Mouse (Mus musculus) NIH3T3 (cell line): Measurements from ENCODE around the gene Tbccd1.
"Not testable (repeated sequence)": the region's sequence is repeated elsewhere in the genome, so short reads cannot be mapped to it uniquely, and the experiment has no call there.

Source experiments
- DNase-seq: peaks from one replicate; pipeline ENCODE4 v3.0.0-alpha.2; 2012; ENCODE audit warnings: low read depth

Tbccd1 gene

DNA sequence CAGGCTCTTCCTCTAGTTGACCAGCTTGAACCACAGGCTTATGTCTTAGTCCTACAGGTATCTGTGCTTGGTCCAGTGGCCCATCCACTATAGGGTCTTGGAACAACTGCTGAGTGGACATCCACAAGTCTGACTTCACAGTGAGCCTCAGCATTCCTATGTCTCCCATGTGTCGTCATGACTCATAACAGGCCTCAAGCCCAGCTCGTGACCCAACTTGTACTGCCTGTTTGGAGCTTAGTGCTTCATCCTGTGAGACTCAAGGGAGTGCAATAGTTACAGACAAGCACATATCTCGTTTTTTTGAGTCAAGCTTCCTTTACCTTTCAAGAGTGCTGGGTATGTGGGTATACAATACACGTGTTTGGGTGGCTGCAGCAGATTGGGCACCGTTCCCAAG lies 74.8 kb downstream of the Tbccd1 start:
- DNase-seq = peak; percentile 66

DNA sequence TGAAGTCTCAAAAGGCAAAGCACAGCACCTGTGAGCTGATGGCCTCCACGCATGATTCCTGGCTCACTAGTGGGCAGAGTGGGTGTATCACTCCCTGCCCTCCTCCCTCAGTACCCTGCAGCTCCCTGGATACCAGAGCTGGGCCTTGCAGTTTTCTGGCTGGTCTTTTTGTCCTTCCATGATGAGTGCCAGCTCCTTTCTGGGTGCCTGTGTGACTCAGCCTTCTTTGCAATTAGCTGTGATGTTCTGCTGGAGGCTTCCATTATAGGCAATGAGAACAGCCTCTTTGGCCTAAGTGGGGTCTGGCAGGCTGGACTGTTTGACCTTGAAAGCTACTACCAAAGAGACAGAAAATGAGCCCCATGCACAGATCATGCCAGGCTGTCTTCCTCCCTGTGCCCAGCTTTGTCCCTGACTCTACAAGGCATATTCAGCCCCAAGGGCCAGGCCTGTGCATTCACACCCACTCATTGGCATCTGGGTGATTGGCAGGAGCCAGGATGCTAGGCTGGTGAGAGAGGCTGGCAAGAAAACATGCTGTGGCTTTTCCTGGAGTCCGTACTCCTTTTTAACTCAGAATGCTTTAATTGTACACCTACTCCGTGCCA lies 78.1 kb downstream of the Tbccd1 start:
- DNase-seq = no peak

DNA sequence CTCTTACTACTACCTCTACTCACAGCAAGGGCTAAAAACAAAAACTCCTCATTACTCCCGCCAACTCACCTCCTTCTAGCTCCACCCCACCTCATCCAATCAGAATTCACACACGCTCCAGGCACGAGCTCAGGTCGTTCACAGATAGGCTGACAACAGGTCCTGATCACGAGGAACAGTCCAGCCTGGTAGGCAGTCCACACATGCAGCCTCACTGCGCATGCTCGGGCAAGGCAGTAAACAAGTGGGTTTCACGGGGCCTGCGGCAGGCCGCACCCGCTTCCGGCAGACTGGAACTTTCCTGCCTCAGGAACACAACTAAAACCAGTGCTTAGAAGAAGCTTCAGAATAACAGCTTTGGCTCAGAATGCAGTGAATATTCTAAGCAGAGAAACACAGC lies 79.2 kb downstream of the Tbccd1 start:
- not testable (repeated sequence) for DNase-seq

DNA sequence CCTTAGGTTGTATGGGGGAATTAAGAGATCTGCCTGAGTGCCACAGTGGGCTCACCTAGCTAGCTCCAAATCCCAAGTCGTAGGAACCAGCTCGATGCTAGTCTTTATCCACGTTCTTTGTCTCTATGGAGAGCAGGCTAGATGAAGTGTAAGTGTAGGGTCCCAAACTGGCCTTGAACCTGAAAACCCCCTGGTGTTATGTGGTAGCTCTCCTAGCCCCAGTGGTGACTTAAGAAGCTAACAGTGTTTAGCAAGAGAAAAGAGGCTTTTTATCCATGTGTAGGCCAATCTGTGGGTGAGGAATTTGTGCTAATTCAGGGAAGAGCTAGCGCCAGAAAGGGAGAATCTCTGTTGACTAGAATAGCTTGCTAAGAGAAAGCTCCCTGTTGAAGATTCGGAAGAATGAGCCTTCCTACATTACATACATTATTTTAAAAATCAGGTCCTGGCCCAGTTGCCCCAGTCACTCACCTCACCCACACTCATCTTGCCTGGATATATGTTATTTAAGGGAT lies 81.9 kb downstream of the Tbccd1 start:
- DNase-seq = no peak

DNA sequence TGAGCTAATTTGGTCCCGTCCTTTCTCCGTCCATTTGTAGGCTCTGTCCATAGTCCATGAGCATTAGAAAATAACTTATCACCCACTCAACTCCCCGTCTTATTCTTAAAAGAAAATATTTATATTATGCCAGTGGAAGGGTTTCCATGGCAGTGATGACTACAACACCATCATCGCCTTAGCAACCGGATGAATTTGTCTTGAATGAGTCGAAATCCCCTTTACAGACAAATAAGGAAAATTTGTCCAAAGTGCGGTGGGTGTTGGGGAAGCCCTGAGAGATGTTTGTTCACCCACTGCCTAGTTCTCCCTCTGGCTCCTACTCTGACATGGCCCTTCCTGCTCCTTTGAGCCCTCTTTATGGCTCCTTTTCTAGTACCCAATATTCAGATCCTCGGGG lies 88.8 kb downstream of the Tbccd1 start:
- DNase-seq = peak; percentile 17

DNA sequence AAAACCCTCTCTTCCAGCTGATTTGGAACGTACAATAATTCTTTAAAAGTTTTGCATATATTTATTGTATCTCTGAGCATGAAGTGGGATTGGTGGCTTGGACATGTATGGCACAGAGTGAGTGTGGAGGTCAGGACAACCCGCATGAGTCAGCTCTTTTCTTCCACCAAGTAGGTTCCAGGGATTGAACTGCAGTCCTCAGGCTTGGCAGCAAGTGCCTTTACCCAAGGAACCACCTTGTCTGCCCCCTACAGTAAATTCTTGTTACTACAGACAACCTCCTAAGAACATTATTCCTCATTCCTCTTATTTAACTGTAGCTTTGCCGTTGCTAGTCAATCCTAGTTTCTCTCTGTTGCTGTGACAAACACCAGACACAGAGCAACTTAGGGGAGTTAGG lies 90.1 kb downstream of the Tbccd1 start:
- peak; percentile 25 for DNase-seq

DNA sequence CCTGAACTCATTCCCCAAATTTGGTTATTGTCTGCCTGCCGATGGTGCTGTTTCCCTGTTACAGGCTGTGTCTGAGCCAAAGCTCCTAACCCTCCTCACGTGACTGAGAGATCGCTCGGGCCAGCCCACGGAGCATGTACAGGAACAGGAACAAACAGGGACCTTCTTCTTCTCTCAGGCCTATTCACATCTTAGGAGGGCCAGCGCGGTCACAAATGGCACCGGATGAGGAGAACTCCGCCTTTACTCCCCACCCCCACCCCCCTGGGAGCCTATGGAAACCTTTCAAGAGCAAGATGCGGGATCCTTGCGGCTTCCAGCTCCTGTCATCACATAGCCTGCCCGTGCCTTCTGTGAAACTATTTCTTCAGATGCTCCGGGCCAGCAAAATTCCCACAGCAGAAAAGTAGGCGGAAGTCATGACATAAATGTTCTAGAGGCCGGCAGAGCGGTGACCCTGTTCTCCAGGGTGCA lies 90.7 kb downstream of the Tbccd1 start:
- DNase-seq = no peak

DNA sequence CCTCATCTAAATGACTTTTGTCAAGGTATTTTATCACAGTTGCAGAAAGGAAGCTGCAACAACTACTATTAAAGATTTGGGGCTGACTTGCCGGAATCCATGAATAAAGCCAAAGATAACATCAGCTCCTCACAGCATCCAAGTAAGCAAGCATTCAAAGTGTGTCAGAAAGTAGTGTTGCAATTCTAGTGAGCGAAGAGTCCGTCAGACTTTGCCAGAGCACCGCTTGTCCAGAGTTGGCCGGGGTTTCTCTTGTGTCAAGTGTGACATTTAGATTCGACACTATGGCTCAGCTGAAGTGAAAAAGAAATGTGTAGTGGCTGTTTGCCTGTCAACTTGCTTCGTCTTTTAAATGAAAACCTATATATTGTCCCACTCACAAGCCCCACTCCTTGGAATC lies 91.9 kb downstream of the Tbccd1 start:
- DNase-seq = peak; percentile 11
